Comparison of ENCODE assay signal across 8 mouse cellular contexts in the genomic region with DNA sequence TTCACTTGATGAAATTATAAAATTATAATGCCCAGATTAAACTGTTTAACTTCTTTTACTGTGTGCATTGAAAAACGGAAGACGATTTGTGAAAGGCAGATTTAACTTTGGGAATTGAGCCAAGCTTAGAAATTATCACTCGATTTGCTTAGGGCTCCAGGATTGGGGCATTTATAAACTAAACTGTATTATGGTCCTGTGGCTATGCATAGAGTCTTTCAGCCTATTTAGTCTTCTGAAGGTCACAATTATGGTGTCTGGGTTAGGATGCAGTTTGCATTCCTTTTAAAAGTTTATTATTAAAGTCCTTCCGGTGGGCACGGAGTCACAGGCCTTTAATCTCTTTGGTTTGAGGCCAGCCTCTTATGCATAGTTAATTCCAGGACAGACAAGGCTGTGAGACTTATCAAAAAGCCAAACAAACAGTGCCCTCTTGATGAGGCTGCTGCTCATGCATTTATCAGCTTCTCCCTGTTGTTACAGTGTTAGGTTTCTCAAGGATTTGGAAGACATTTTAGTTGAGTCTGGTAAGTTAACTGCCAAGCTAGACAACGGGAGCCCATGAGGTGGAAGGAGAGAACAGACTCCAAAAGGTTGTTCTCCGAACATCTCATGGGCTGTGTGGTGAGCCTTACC. TPM values are rescaled to one million over a fixed set of nuclear protein-coding genes. Genes with fewer than 3 reads are reported as not detected.
DNase-seq lines count a peak whose midpoint lies in the region; ATAC-seq lines count a peak whose summit lies in the region.

No protein-coding gene starts in this region.

- H3K27me3 ChIP-seq in kidney, embryonic 16.5 days (ENCODE audit: insufficient read depth, low read length): no peaks in the 10 kb centered on the region
- no peaks in the 10 kb centered on the region for H3K27me3 ChIP-seq in embryonic facial prominence, embryonic 10.5 days (replicated peaks; ENCODE audit: low read depth, poor library complexity, severe bottlenecking)
- H3K27me3 ChIP-seq in hindbrain, embryonic 15.5 days: no peaks in the 10 kb centered on the region
- no peaks in the 10 kb centered on the region for H3K27me3 ChIP-seq in midbrain, embryonic 15.5 days (replicated peaks)

- ATAC-seq in kidney, embryonic 16.5 days (ENCODE audit: low FRiP score, low TSS enrichment): no peak
- ATAC-seq in hindbrain, embryonic 15.5 days (ENCODE audit: low FRiP score, low read depth): no peak
- no peak for ATAC-seq in midbrain, embryonic 15.5 days (replicated peaks)

- no peaks in the 10 kb centered on the region for H3K9me3 ChIP-seq in kidney, embryonic 16.5 days (ENCODE audit: low read length)
- no peaks in the 10 kb centered on the region for H3K9me3 ChIP-seq in embryonic facial prominence, embryonic 10.5 days
- no peaks in the 10 kb centered on the region for H3K9me3 ChIP-seq in hindbrain, embryonic 15.5 days
- no peaks in the 10 kb centered on the region for H3K9me3 ChIP-seq in midbrain, embryonic 15.5 days

- H3K4me3 ChIP-seq in kidney, embryonic 16.5 days (ENCODE audit: low read length): peak overlapping the region; percentile 86
- H3K4me3 ChIP-seq in embryonic facial prominence, embryonic 10.5 days: peak overlapping the region; percentile 93
- peak overlapping the region; percentile 73 for H3K4me3 ChIP-seq in hindbrain, embryonic 15.5 days
- H3K4me3 ChIP-seq in midbrain, embryonic 15.5 days: peak overlapping the region; percentile 75

- H3K27ac ChIP-seq in kidney, embryonic 16.5 days (ENCODE audit: low read length): peak overlapping the region; percentile 99
- peak overlapping the region; percentile 100 for H3K27ac ChIP-seq in embryonic facial prominence, embryonic 10.5 days (replicated peaks)
- peak overlapping the region; percentile 98 for H3K27ac ChIP-seq in hindbrain, embryonic 15.5 days (replicated peaks)
- H3K27ac ChIP-seq in midbrain, embryonic 15.5 days: peak overlapping the region; percentile 97

- DNase-seq in kidney, postnatal 4 days: no peak
- DNase-seq in embryonic facial prominence, embryonic 10.5 days (ENCODE audit: low spot score): no peak
- no peak for DNase-seq in urinary bladder, postnatal 4 days (ENCODE audit: low spot score in 2 of 2)
- no peak for DNase-seq in left cerebral cortex, adult 11 months (ENCODE audit: low spot score)
- no peak for DNase-seq in gastrocnemius, postnatal 25 days

- peaks cover 53% of the 10 kb centered on the region for H3K4me1 ChIP-seq in kidney, embryonic 16.5 days (ENCODE audit: insufficient read depth, low read length)
- H3K4me1 ChIP-seq in embryonic facial prominence, embryonic 10.5 days: peaks cover 60% of the 10 kb centered on the region
- H3K4me1 ChIP-seq in hindbrain, embryonic 15.5 days (replicated peaks): peaks cover 55% of the 10 kb centered on the region
- H3K4me1 ChIP-seq in midbrain, embryonic 15.5 days: peaks cover 45% of the 10 kb centered on the region

- H3K36me3 ChIP-seq in kidney, embryonic 16.5 days (ENCODE audit: insufficient read depth, low read length): peaks cover 43% of the 10 kb centered on the region
- peaks cover 51% of the 10 kb centered on the region for H3K36me3 ChIP-seq in embryonic facial prominence, embryonic 10.5 days (replicated peaks)
- H3K36me3 ChIP-seq in hindbrain, embryonic 15.5 days: peaks cover 37% of the 10 kb centered on the region
- peaks cover 36% of the 10 kb centered on the region for H3K36me3 ChIP-seq in midbrain, embryonic 15.5 days (replicated peaks)

- 5% methylated on average over 7 of the region's 7 CpGs for WGBS in kidney, embryonic 16.5 days
- 14% methylated on average over 7 of the region's 7 CpGs for WGBS in embryonic facial prominence, embryonic 10.5 days
- 17% methylated on average over 7 of the region's 7 CpGs for WGBS in hindbrain, embryonic 15.5 days
- WGBS in midbrain, embryonic 15.5 days: 13% methylated on average over 7 of the region's 7 CpGs

- peak overlapping the region; percentile 97 for H3K9ac ChIP-seq in kidney, embryonic 16.5 days (replicated peaks; ENCODE audit: low read length)
- peak overlapping the region; percentile 92 for H3K9ac ChIP-seq in hindbrain, embryonic 15.5 days
- peak overlapping the region; percentile 45 for H3K9ac ChIP-seq in midbrain, embryonic 15.5 days

- peak overlapping the region; percentile 92 for H3K4me2 ChIP-seq in kidney, embryonic 16.5 days (replicated peaks; ENCODE audit: low read depth, low read length)
- H3K4me2 ChIP-seq in hindbrain, embryonic 15.5 days: peak overlapping the region; percentile 80
- peak overlapping the region; percentile 77 for H3K4me2 ChIP-seq in midbrain, embryonic 15.5 days

RNA-seq across cellular contexts. Expression of a gene that starts 3.4 kb away (rescaled TPM):
- polyA plus RNA-seq in kidney, embryonic 16.5 days (2015; fragmentation: Nextera tagmentation; extraction: Ambion mirVana): 204 and 224 TPM in 2 replicates
- 325 and 346 TPM in 2 replicates for polyA plus RNA-seq in embryonic facial prominence, embryonic 10.5 days (2016; fragmentation: Nextera tagmentation; extraction: Ambion mirVana)
- polyA plus RNA-seq in hindbrain, embryonic 15.5 days (2015; fragmentation: Nextera tagmentation; extraction: Ambion mirVana): 162 and 180 TPM in 2 replicates
- polyA plus RNA-seq in midbrain, embryonic 15.5 days (2015; fragmentation: Nextera tagmentation; extraction: Ambion mirVana): 175 and 176 TPM in 2 replicates
- 100 to 1,000 TPM; 118 to 120 TPM for total RNA-seq in gastrocnemius, postnatal 25 days (2021)

RNA-seq across cellular contexts. Expression of a gene that starts 13.3 kb away (rescaled TPM):
- polyA plus RNA-seq in kidney, embryonic 16.5 days (2015; fragmentation: Nextera tagmentation; extraction: Ambion mirVana): 198 and 214 TPM in 2 replicates
- 75.8 and 81.7 TPM in 2 replicates for polyA plus RNA-seq in embryonic facial prominence, embryonic 10.5 days (2016; fragmentation: Nextera tagmentation; extraction: Ambion mirVana)
- polyA plus RNA-seq in hindbrain, embryonic 15.5 days (2015; fragmentation: Nextera tagmentation; extraction: Ambion mirVana): 97.8 and 98.0 TPM in 2 replicates
- polyA plus RNA-seq in midbrain, embryonic 15.5 days (2015; fragmentation: Nextera tagmentation; extraction: Ambion mirVana): 92.7 and 94.7 TPM in 2 replicates
- 100 to 1,000 TPM; 185 to 241 TPM for total RNA-seq in gastrocnemius, postnatal 25 days (2021)

RNA-seq across cellular contexts. Expression of a gene that starts 21.9 kb away (rescaled TPM):
- 10.8 and 12.8 TPM in 2 replicates for polyA plus RNA-seq in kidney, embryonic 16.5 days (2015; fragmentation: Nextera tagmentation; extraction: Ambion mirVana)
- polyA plus RNA-seq in embryonic facial prominence, embryonic 10.5 days (2016; fragmentation: Nextera tagmentation; extraction: Ambion mirVana): 4.4 and 4.9 TPM in 2 replicates
- polyA plus RNA-seq in hindbrain, embryonic 15.5 days (2015; fragmentation: Nextera tagmentation; extraction: Ambion mirVana): 5.7 and 7.2 TPM in 2 replicates
- polyA plus RNA-seq in midbrain, embryonic 15.5 days (2015; fragmentation: Nextera tagmentation; extraction: Ambion mirVana): 5.6 and 8.2 TPM in 2 replicates
- total RNA-seq in gastrocnemius, postnatal 25 days (2021): 1 to 10 TPM; 3.2 to 5.4 TPM

RNA-seq across cellular contexts. Expression of a gene that starts 23.0 kb away (rescaled TPM):
- polyA plus RNA-seq in kidney, embryonic 16.5 days (2015; fragmentation: Nextera tagmentation; extraction: Ambion mirVana): 7.0 and 7.7 TPM in 2 replicates
- 2.2 and 2.8 TPM in 2 replicates for polyA plus RNA-seq in embryonic facial prominence, embryonic 10.5 days (2016; fragmentation: Nextera tagmentation; extraction: Ambion mirVana)
- 2.6 and 2.7 TPM in 2 replicates for polyA plus RNA-seq in hindbrain, embryonic 15.5 days (2015; fragmentation: Nextera tagmentation; extraction: Ambion mirVana)
- 2.4 and 3.3 TPM in 2 replicates for polyA plus RNA-seq in midbrain, embryonic 15.5 days (2015; fragmentation: Nextera tagmentation; extraction: Ambion mirVana)
- under 1 TPM; 0.51 to 0.78 TPM for total RNA-seq in gastrocnemius, postnatal 25 days (2021)

RNA-seq across cellular contexts. Expression of a gene that starts 44.4 kb away (rescaled TPM):
- 48.5 and 53.2 TPM in 2 replicates for polyA plus RNA-seq in kidney, embryonic 16.5 days (2015; fragmentation: Nextera tagmentation; extraction: Ambion mirVana)
- polyA plus RNA-seq in embryonic facial prominence, embryonic 10.5 days (2016; fragmentation: Nextera tagmentation; extraction: Ambion mirVana): 55.1 and 55.5 TPM in 2 replicates
- polyA plus RNA-seq in hindbrain, embryonic 15.5 days (2015; fragmentation: Nextera tagmentation; extraction: Ambion mirVana): 66.3 and 69.0 TPM in 2 replicates
- 65.8 and 66.5 TPM in 2 replicates for polyA plus RNA-seq in midbrain, embryonic 15.5 days (2015; fragmentation: Nextera tagmentation; extraction: Ambion mirVana)
- total RNA-seq in gastrocnemius, postnatal 25 days (2021): 10 to 100 TPM; 24.4 to 27.9 TPM

Comparison
In these comparisons a context has a peak if more than half of its experiments do, and no peak if none do; other contexts are left out.
1. H3K9ac ChIP-seq: peak in every context shown above with its lines; median percentile 97 in kidney, embryonic 16.5 days; 92 in hindbrain, embryonic 15.5 days; 45 in midbrain, embryonic 15.5 days.